Mouse (Mus musculus) olfactory bulb, adult 2 months (tissue): ENCODE results near the gene Ddah2. TPM values are rescaled to one million over a fixed set of nuclear protein-coding genes. Genes with fewer than 3 reads are reported as not detected.

Source experiments
- H3K27ac ChIP-seq: fragments of 200-500 bp; 2 replicates; pipeline ENCODE4 v1.5.1; 2012; ENCODE audit warnings: low read depth, low read length; ENCODE audit not compliant: insufficient read depth
- H3K4me1 ChIP-seq: fragments of 200-500 bp; 2 replicates; pipeline ENCODE4 v1.6.1; 2012; ENCODE audit warnings: low read length; ENCODE audit not compliant: control insufficient read depth, insufficient read depth
- H3K4me3 ChIP-seq: fragments of 200-500 bp; 2 replicates; pipeline ENCODE4 v1.5.1; 2012; ENCODE audit warnings: mild to moderate bottlenecking, low read depth, low read length, moderate library complexity; ENCODE audit not compliant: insufficient read depth
- CTCF ChIP-seq: fragments of 200-500 bp; IDR thresholded peaks from 2 replicates; pipeline ENCODE4 v1.5.1; 2012; ENCODE audit warnings: low read depth, mild to moderate bottlenecking, low read length, moderate library complexity; ENCODE audit not compliant: insufficient read depth
- POLR2A ChIP-seq: fragments of 200-500 bp; IDR thresholded peaks from 2 replicates; pipeline ENCODE4 v1.6.1; 2012; ENCODE audit warnings: mild to moderate bottlenecking, low read depth, low read length, moderate library complexity; ENCODE audit not compliant: insufficient read depth
- WGBS: fragments of 180-500 bp; shearing (Covaris S2); methylation state at CpG from one replicate; pipeline ENCODE4 v1.1.7; 2018; 5-methylcytosine and 5-hydroxymethylcytosine counted together
- polyA plus RNA-seq: library from polyadenylated mRNA; stranded (reverse); fragments of >200 nt; gene quantifications from 2 replicates; pipeline ENCODE4 v1.2.4, GENCODE M21; 2012; ENCODE audit warnings: low replicate concordance; ENCODE audit not compliant: missing spikeins, insufficient read depth, insufficient read length

Gene Ddah2
- polyA plus RNA-seq, 1 experiment: not detected

DNA sequence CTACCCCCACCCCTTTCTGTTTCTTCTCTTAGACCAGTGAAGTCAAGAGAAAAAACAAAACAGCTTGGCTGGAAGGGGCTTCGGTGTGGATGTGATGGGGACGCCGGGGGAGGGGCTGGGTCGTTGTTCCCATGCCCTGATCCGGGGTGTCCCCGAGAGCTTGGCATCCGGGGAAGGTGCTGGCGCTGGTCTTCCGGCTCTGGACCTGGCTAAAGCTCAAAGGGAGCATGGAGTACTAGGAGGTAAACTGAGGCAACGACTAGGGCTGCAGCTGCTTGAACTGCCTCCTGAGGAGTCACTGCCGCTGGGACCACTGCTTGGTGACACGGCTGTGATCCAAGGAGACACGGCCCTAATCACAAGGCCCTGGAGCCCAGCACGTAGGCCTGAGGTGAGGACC lies 1.2 kb downstream of the Ddah2 start:
- peak overlapping the region; percentile 78; the same call in 1 of the 2 replicates for H3K4me3 ChIP-seq
- whole genome bisulfite sequencing: 15% methylated on average over 14 of the region's 14 CpGs
- H3K27ac ChIP-seq: no peak overlapping the region
- peaks cover 12% of the 10 kb centered on the region; the same call in 1 of the 2 replicates for H3K4me1 ChIP-seq
- TF ChIP-seq POLR2A (no peak), CTCF (no peak)

DNA sequence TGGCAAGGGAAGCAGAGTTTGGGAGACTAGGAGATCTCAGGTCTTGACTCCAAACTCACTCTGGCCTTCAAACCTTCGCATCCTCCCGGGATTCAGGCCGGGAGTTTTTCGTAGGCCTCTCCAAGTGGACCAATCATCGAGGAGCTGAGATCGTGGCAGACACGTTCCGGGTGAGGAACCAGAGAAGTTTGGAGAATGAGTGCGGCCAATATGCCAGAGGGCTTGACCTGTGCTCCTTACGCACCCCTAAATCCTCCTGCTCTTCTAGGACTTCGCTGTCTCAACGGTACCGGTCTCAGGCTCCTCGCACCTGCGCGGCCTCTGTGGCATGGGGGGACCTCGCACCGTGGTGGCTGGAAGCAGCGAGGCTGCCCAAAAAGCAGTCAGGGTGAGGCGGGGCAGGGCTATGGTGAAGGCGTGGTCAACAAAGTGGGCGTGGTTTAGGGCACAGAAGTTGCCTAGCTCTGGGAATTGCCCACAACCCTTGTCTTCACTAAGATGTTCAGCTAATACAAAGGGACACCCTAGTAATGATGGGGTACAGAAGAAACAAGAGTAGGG lies 2.0 kb downstream of the Ddah2 start:
- H3K4me3 ChIP-seq: no peak overlapping the region
- TF ChIP-seq POLR2A (no peak), CTCF (no peak)
- peaks cover 18% of the 10 kb centered on the region; the same call in 1 of the 2 replicates for H3K4me1 ChIP-seq
- no peak overlapping the region for H3K27ac ChIP-seq
- 73% methylated on average over 22 of the region's 22 CpGs for WGBS

DNA sequence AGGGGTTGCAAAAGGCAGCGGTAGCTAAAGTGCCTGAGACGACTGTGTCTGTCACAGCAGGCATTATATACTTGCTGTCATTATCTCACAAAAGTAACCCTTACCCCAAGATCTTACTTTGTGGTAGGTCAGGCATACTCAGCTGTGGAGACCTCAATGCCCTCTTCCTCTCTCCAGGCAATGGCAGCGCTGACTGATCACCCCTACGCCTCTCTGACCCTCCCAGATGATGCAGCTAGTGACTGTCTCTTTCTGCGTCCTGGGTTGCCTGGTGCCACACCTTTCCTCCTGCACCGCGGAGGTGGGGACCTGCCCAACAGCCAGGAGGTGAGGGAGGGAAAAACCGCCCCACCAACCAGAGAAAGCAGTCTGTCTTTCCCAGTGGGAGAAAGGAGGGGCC lies 2.5 kb downstream of the Ddah2 start:
- no peak for TF ChIP-seq CTCF
- TF ChIP-seq POLR2A: no peak
- Histone ChIP-seq H3K4me1 (peaks cover 18% of the 10 kb centered on the region; the same call in 1 of the 2 replicates), H3K27ac (no peak overlapping the region), H3K4me3 (no peak overlapping the region)
- 81% methylated on average over 8 of the region's 8 CpGs for WGBS

DNA sequence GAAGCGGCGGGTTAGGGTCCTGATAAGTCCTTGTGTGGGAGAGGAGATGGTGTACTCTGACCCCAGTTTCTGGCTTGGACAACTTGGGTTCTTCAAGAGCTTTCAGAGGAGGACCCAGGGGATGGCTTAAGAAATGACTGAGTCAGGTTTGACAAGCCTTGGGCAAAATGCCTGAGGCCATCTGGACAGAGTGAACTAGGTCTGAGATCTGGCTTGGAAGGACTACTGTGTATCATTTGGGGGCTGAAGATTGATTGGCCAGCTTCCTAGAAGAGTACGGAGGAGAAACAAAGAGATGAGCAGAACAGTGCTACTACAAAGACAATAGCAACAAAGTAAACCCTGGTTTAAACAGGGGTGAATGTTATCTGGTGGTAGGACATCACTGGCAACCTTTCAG lies 4.6 kb downstream of the Ddah2 start:
- no peak for TF ChIP-seq CTCF
- TF ChIP-seq POLR2A: no peak
- Histone ChIP-seq H3K4me1 (peaks cover 18% of the 10 kb centered on the region; the same call in 1 of the 2 replicates), H3K27ac (no peak overlapping the region), H3K4me3 (no peak overlapping the region)
- WGBS: 93% methylated on average over 3 of the region's 3 CpGs

DNA sequence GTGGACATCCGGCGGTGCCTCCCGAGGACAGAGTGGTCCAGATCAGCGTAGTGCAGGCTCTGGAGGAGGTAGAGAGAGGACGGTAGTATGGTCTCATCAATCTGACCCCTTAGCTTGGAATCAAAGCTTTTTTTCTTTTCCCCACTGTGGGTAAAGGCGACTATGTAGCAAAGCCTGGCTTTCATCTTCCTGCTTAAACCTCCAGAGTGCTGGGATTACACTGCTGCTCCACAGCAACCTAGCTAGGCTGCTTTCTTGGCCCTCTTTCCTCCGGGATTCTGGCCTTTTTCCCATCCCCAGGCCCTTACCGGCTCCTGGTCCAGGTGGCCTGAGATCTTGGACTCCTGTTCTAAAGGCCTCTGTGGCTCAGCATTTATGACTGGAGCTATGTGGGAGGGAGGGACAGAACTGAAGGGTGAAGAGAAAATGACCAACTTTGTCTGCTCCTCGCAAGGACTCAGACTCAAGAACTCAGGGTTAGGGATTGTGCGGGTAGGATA lies 5.6 kb downstream of the Ddah2 start:
- Histone ChIP-seq H3K4me1 (peaks cover 14% of the 10 kb centered on the region; the same call in 1 of the 2 replicates), H3K4me3 (no peak overlapping the region), H3K27ac (no peak overlapping the region)
- TF ChIP-seq POLR2A: no peak
- TF ChIP-seq CTCF: no peak
- 59% methylated on average over 10 of the region's 10 CpGs for WGBS

DNA sequence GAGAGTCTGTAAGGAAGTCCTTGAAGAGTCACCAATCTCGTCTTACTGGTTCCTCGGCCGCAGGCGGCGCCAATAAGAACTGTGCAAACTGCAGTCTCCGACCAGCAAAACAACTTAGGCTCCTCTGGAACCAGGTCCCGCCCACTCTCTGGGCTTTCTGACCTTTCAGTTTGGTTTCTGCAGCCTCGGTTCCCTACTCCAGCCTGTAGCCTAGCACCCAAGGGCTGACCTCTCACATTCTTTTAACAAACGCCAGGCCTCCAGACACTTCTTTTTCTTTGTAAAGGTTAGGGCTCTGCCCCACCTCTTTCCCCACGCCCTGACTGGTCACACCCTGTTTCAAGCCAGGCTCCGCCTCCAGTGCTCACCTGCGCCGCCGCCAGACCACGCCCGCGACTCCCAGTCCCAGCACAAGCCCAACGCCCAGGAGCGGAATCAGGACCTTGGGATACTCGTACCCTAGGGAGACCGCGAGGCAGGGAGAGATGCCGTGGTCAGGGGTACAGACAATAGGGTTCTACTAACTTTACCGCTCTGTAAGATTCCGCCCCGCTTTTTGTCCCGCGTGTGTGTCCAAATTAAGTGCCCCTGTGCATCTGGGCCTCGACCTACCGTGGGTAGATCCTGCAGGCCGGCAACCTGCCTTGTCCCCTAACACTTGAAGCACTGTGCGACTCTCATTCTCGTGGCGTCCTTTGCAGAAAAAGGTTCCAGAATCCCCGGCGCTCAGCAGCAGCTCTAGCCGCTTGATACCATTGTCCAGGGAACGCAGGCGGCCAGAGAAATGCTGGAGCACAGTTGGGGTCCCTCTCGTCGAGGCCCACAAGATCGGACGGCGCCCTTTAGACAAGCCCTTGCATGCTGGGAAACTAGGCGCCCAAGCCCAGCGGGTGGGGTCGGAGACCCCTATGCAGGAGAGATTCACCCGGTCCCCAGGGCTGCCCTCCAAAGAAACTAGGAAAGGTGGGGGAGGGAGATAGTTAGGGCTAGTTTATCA lies 6.4 kb downstream of the Ddah2 start, which contains the start of gene Ly6g6c:
TSS of gene Ly6g6c (plus strand) at position 438 of the 997 bp plus-strand sequence.
- Histone ChIP-seq H3K4me3 (no peak within 1 kb of the TSS), H3K27ac (no peak within 1 kb of the TSS), H3K4me1 (peaks cover 9% of the 10 kb centered on the region; the same call in 1 of the 2 replicates)
- TF ChIP-seq CTCF: no peak
- no peak for TF ChIP-seq POLR2A
- whole genome bisulfite sequencing: 16% methylated on average over 48 of the region's 48 CpGs

DNA sequence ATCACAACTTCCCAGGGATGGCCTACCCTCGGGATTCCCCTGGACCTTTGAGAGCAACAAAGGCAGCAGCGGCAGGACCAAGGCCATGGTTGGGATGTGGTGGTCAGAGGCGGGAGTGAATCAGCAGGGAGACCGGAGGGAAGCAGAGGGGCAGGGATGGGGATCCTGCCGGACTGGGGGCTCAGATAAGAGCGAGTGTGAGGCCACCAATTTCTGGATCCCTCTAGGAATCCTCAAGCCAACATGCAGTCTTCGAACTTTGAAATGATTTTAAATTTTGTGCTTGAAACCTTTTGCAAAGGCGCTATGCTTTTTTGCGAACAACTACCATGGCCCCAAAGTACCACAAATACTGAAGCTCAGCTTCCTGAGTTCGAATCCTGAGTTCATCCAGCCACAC lies 7.2 kb downstream of the Ddah2 start, which contains the start of gene Mpig6b:
TSS of gene Mpig6b (minus strand) at position 101 of the 400 bp plus-strand sequence.
- WGBS: 69% methylated on average over 10 of the region's 10 CpGs
- Histone ChIP-seq H3K4me3 (no peak within 1 kb of the TSS), H3K27ac (no peak within 1 kb of the TSS), H3K4me1 (peaks cover 8% of the 10 kb centered on the region; the same call in 1 of the 2 replicates)
- no peak for TF ChIP-seq CTCF
- no peak for TF ChIP-seq POLR2A

DNA sequence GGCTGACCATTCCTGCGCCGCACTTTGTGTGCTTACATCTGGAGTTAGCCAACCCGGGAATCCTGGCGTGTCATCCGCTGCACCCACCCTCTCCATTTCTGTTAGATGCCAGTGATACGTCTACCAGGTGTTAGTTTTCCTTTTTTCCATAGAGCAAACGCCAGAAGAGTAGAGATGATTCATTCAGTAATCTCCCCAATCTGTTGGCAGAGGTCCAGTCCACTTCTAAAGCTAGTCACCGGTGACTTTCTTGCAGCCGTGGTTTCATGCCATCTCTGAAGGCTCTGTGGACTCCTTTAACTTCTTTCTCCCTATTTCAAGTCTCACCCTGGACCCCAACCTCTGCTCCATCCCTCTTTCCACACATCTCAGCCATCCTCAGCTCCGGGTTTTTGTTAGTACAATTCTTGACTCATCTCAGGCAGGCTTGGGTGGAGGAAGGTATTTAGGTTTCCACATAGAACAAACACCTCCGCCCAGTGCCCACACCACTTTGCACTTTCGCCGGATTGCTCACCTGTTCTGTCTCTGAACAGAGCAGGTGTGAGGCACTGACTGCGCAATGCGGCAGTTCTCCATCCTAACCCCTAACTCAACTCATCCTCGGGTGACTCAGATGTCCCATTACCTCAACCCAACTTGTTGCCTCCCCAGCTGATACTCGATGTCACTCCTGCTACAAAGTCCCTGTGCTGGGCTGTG lies 9.5 kb downstream of the Ddah2 start:
- Histone ChIP-seq H3K27ac (no peak overlapping the region), H3K4me1 (peaks cover 8% of the 10 kb centered on the region; the same call in 1 of the 2 replicates), H3K4me3 (no peak overlapping the region)
- 75% methylated on average over 17 of the region's 17 CpGs for WGBS
- TF ChIP-seq POLR2A (no peak), CTCF (no peak)
